Mouse (Mus musculus): ENCODE results near the gene Insl3. TPM values are rescaled to one million over a fixed set of nuclear protein-coding genes. Genes with fewer than 3 reads are reported as not detected.

Gene Insl3
- total and polyA plus RNA-seq, 3 experiments = 0.54 to 4.4 TPM; not detected in 1

DNA sequence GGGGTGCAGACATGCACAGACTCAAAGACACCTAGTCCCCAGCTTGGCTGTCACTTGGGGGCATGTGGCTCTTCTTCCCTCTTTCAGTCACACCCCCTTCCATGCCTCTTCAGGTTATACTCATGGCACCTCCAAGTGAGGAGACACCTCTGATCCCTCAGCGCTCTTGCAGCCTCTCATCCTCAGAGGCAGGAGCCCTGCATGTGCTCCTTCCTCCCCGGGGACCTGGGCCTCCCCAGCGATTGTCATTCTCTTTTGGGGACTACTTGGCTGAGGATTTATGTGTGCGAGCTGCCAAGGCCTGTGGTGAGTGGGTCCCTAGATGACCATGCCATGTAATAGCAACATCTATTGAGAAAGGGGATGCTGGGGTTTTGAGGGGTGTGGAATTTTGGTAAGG, 10.8 kb upstream of the Insl3 start:
- no peak overlapping the region for H3K9ac ChIP-seq (ENCODE audit: control insufficient read depth, low read depth, low read length, poor library complexity, severe bottlenecking)
- no peaks in the 10 kb centered on the region for H3K27me3 ChIP-seq (ENCODE audit: control insufficient read depth in 1 of 2, insufficient read depth in 2 of 2, low read length in 2 of 2)
- TF ChIP-seq CHD1 (IDR thresholded peaks at IDR 0.05; ENCODE audit: low read depth, low read length) (no peak), ZKSCAN1 (IDR thresholded peaks at IDR 0.05; ENCODE audit: low read depth, low read length) (no peak), POLR2AphosphoS5 (IDR thresholded peaks at IDR 0.05; ENCODE audit: borderline replicate concordance, low read depth, low read length) (no peak), POLR2AphosphoS2 (IDR thresholded peaks at IDR 0.05; ENCODE audit: low read length) (no peak), NRF1 (IDR thresholded peaks at IDR 0.05; ENCODE audit: insufficient read depth, low read depth, low read length, poor library complexity, severe bottlenecking) (no peak), BHLHE40 (IDR thresholded peaks at IDR 0.05; ENCODE audit: borderline replicate concordance, low read depth, low read length) (no peak), SMC3 (IDR thresholded peaks at IDR 0.05; ENCODE audit: low read depth, low read length) (no peak), MAX (IDR thresholded peaks at IDR 0.05; ENCODE audit: low read length) (no peak)
- no peak overlapping the region for H3K27ac ChIP-seq (ENCODE audit: control insufficient read depth, low read depth, low read length)
- H3K36me3 ChIP-seq (ENCODE audit: control insufficient read depth in 1 of 2, insufficient read depth in 2 of 2, low read length in 2 of 2) = peaks cover 0 to 4% of the 10 kb centered on the region in 2 experiments; a peak in 1 of 4 replicates
- H3K4me3 ChIP-seq (ENCODE audit: control insufficient read depth in 1 of 2, insufficient read depth in 1 of 2, low read depth in 2 of 2, low read length in 2 of 2) = no peak overlapping the region
- DNase-seq (ENCODE audit: low read depth, low spot score) = no peak
- H3K79me2 ChIP-seq (ENCODE audit: control insufficient read depth, insufficient read depth, low read length, poor library complexity) = peaks cover 1% of the 10 kb centered on the region; the same call in 1 of the 2 replicates
- H3K4me1 ChIP-seq (ENCODE audit: control insufficient read depth in 1 of 2, insufficient read depth in 2 of 2, low read length in 2 of 2) = peaks cover 2 to 13% of the 10 kb centered on the region in 2 experiments; a peak in 2 of 4 replicates
- no peaks in the 10 kb centered on the region for H3K9me3 ChIP-seq (replicated peaks; ENCODE audit: insufficient read depth, low read length)

DNA sequence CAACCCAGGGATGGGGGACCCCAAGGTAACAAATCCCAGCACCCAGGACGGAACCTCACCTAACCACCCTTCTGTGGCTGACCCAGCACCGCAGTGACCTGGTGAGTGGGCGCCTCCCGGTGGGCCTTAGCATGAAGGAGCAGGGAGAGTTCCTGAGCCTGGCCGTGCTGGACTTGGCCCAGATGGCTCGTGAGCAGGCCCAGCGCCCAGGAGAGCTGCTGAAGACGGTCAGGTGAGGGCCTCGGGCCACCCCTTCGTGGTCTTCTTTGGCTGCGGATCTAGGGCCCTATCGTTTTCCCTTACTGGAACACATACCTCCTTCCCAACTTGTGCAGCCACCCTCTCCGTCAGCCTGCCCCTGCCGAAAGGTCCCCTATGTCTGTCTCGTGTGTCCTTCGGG, 9.9 kb upstream of the Insl3 start:
- Histone ChIP-seq H3K36me3 (ENCODE audit: control insufficient read depth in 1 of 2, insufficient read depth in 2 of 2, low read length in 2 of 2) (peaks cover 0 to 4% of the 10 kb centered on the region in 2 experiments; a peak in 1 of 4 replicates), H3K4me3 (ENCODE audit: control insufficient read depth in 1 of 2, insufficient read depth in 1 of 2, low read depth in 2 of 2, low read length in 2 of 2) (no peak overlapping the region)

GRCm38 (mm10) chr8:71679550-71680168, 9.4 kb upstream of the Insl3 start:
- TF ChIP-seq ZMIZ1 (IDR thresholded peaks at IDR 0.05; ENCODE audit: low read depth, low read length) = no peak
- TF ChIP-seq E2F4 (IDR thresholded peaks at IDR 0.05; ENCODE audit: borderline replicate concordance, low read depth, low read length) = no peak
- TF ChIP-seq CHD1 (IDR thresholded peaks at IDR 0.05; ENCODE audit: low read depth, low read length) = no peak
- no peak for TF ChIP-seq ETS1 (IDR thresholded peaks at IDR 0.05; ENCODE audit: low read depth, low read length)
- no peak for TF ChIP-seq GATA1 (IDR thresholded peaks at IDR 0.05; ENCODE audit: low read depth, low read length)
- TF ChIP-seq SIN3A (IDR thresholded peaks at IDR 0.05; ENCODE audit: low read length) = no peak
- no peak for TF ChIP-seq CHD2 (IDR thresholded peaks at IDR 0.05; ENCODE audit: low read length)
- TF ChIP-seq BHLHE40 (IDR thresholded peaks at IDR 0.05; ENCODE audit: borderline replicate concordance, low read depth, low read length) = no peak
- TF ChIP-seq KAT2A (conservative IDR thresholded peaks at IDR 0.05; ENCODE audit: low read depth, low read length) = no peak
- Histone ChIP-seq H3K4me3 (ENCODE audit: control insufficient read depth in 1 of 2, insufficient read depth in 1 of 2, low read depth in 2 of 2, low read length in 2 of 2) (no peak overlapping the region), H3K36me3 (ENCODE audit: control insufficient read depth in 1 of 2, insufficient read depth in 2 of 2, low read length in 2 of 2) (peaks cover 0 to 4% of the 10 kb centered on the region in 2 experiments; a peak in 1 of 4 replicates), H3K27ac (ENCODE audit: control insufficient read depth, low read depth, low read length) (no peak overlapping the region), H3K79me2 (ENCODE audit: control insufficient read depth, insufficient read depth, low read length, poor library complexity) (peaks cover 1% of the 10 kb centered on the region; the same call in 1 of the 2 replicates), H3K9ac (ENCODE audit: control insufficient read depth, low read depth, low read length, poor library complexity, severe bottlenecking) (no peak overlapping the region), H3K27me3 (ENCODE audit: control insufficient read depth in 1 of 2, insufficient read depth in 2 of 2, low read length in 2 of 2) (no peaks in the 10 kb centered on the region), H3K4me1 (ENCODE audit: control insufficient read depth in 1 of 2, insufficient read depth in 2 of 2, low read length in 2 of 2) (peaks cover 2 to 13% of the 10 kb centered on the region in 2 experiments; a peak in 2 of 4 replicates), H3K9me3 (replicated peaks; ENCODE audit: insufficient read depth, low read length) (no peaks in the 10 kb centered on the region)
- DNase-seq (ENCODE audit: low read depth, low spot score) = no peak

More for the DNA sequence above, 9.9 kb upstream of the Insl3 start:
- H3K79me2 ChIP-seq (ENCODE audit: control insufficient read depth, insufficient read depth, low read length, poor library complexity) = peaks cover 1% of the 10 kb centered on the region; the same call in 1 of the 2 replicates
- DNase-seq (ENCODE audit: low read depth, low spot score) = no peak
- TF ChIP-seq E2F4 (IDR thresholded peaks at IDR 0.05; ENCODE audit: borderline replicate concordance, low read depth, low read length) (no peak), RCOR1 (IDR thresholded peaks at IDR 0.05; ENCODE audit: low read depth, low read length) (no peak), POLR2AphosphoS2 (IDR thresholded peaks at IDR 0.05; ENCODE audit: low read length) (no peak), NRF1 (IDR thresholded peaks at IDR 0.05; ENCODE audit: insufficient read depth, low read depth, low read length, poor library complexity, severe bottlenecking) (no peak), SIN3A (IDR thresholded peaks at IDR 0.05; ENCODE audit: low read length) (no peak), ZC3H11A (IDR thresholded peaks at IDR 0.05; ENCODE audit: low read depth, low read length) (no peak), MAFK (IDR thresholded peaks at IDR 0.05; ENCODE audit: borderline replicate concordance, low read depth, low read length) (no peak)
- peaks cover 2 to 13% of the 10 kb centered on the region in 2 experiments; a peak in 2 of 4 replicates for H3K4me1 ChIP-seq (ENCODE audit: control insufficient read depth in 1 of 2, insufficient read depth in 2 of 2, low read length in 2 of 2)
- no peaks in the 10 kb centered on the region for H3K9me3 ChIP-seq (replicated peaks; ENCODE audit: insufficient read depth, low read length)
- H3K9ac ChIP-seq (ENCODE audit: control insufficient read depth, low read depth, low read length, poor library complexity, severe bottlenecking) = no peak overlapping the region
- H3K27me3 ChIP-seq (ENCODE audit: control insufficient read depth in 1 of 2, insufficient read depth in 2 of 2, low read length in 2 of 2) = no peaks in the 10 kb centered on the region
- H3K27ac ChIP-seq (ENCODE audit: control insufficient read depth, low read depth, low read length) = no peak overlapping the region
